Mouse (Mus musculus) forelimb bud, embryonic 11.5 days (tissue): ENCODE results near the gene H2-T24.

Experiments
- DNase-seq: peaks from one replicate; pipeline ENCODE4 v3.0.0-alpha.2; 2012; ENCODE audit warnings: low read depth, low spot score

H2-T24 gene

GRCm38 (mm10) chr17:35981776-35982175 lies 38.6 kb downstream of the H2-T24 start:
- no peak for DNase-seq

GRCm38 (mm10) chr17:35980363-35980754 lies 40.0 kb downstream of the H2-T24 start:
- DNase-seq: peak; percentile 10

DNA sequence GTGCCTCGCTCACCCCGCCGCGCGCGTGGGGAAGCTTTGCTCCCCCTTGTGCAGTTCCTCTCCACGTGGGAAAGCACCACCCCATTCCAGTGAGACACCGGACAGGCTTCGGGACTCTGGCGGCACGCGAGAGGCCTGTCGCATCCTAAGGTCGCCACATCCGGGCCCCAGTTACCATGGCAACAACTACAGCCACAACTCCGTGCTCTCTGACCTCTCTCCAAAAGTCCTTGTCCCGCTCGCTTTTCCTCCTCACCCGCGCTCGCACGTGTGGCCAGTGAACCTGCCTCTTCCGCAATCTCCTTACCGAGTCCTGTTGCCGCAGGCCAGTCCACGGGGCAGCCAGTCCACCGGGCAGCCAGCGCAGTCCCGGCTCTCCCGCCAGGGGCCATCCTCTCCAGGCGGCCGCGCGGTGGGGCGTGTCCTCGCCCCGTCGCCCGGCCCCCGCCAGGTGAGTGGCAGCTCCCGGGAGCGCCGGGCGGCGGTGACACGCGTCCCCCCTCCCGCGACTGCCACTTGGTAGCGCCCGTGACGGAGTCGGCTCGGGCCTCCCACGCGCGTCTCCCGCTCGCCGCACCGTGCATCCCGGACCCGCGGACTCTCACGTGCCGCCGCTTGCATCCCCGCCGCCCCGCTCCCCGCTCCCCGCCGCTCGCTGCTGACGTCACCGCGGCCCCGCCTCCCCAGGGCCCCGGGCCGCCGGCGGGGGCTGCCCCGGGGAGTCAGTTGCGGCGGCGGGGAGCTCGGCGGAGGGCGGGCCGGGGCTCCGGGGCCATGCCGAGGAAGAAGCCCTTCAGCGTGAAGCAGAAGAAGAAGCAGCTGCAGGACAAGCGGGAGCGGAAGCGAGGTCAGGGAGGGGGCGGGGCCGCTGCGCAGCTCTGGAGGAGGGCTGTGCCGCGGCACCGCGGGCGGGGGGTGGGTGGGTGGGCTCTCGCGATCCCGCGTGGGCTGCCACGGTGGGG lies 40.7 kb downstream of the H2-T24 start, which contains the start of the genes Gnl1 and Prr3:
Gnl1 (plus strand) TSS at position 451 of the 962 bp plus-strand sequence.
Prr3 (minus strand) TSS at position 836 of the 962 bp plus-strand sequence.
- DNase-seq: peak; percentile 90

DNA sequence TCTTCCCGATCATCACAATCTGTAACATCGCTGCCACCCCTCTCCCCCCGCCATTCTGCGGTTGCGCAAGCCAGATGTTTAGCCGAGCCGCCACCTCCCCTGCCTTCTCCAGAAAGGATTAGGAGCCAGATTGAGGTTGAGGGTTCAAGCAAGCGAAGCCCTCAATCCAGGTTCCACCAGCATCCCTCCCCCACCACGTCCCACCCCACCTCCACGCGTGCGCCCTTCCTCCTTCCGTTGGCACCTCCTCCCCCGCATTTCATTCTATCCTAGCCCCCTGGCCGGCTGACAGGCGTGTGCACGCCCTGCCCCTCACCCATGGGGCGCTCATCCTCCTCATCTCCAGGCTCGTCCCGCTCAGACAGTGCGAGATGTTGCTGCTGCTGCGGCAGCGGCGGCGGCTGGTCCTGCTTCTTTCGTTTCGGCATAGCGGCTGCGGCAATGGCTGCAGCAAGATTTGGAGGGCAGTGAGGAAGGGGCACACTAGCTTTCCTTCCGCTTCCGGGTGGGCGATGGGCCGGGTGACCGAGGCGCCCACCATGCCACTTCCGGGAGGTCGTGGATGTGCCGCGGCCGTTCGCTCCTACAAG lies 41.5 kb downstream of the H2-T24 start:
- peak; percentile 84 for DNase-seq

GRCm38 (mm10) chr17:35972131-35972530 lies 48.2 kb downstream of the H2-T24 start:
- DNase-seq: no peak

DNA sequence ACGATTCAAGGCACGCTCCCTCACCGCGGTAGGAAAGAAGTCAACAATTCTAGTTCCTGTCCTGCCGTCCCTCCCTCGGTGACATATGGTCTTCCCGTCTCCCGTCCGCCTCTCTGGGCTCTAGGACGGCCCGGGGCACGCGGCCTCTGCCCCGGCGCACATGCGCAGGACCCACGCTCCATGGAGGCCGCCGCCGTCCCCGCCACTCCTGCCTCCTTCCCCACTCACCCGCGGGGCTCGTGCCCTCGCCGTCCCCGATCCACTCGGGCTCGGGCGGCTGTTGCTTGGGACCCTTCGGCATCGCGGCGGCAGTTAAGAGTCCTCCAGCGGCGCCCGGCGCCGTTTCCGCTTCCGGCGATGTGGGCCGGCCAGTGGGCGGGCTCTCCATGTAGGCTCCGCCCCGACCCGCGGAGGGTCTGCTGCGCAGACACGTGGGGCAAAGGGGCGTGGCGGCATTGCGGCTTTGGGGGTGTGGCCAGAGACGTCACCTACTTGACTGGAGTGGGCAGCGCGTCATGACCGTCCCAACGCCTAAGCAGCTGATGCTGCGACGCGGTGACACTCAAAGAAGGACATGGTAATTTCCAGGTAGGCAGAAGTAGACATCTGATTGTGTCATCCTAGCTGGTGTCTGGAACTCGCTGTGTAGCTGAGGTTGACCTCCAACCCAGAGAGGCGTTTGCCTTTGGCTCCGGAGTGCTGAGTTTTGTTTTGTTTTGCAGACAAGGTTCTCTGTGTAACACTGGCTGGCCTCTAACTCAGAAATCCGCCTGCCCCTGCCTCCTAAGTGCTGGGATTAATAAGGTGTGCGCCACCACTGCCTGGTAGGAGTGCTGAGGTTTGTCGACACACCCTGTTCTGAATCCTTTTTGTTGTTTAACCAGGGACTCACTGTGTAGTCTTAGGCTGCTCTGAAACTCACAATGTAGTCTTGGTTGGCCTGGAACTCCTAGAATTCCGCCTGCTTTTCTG lies 50.7 kb downstream of the H2-T24 start, which contains the start of gene Abcf1:
Abcf1 (minus strand) TSS at position 344 of the 972 bp plus-strand sequence.
- peak; percentile 96 for DNase-seq

- DNase-seq: no peak
Observed at GRCm38 (mm10) chr17:35967621-35968020, 52.7 kb downstream of the H2-T24 start.

DNA sequence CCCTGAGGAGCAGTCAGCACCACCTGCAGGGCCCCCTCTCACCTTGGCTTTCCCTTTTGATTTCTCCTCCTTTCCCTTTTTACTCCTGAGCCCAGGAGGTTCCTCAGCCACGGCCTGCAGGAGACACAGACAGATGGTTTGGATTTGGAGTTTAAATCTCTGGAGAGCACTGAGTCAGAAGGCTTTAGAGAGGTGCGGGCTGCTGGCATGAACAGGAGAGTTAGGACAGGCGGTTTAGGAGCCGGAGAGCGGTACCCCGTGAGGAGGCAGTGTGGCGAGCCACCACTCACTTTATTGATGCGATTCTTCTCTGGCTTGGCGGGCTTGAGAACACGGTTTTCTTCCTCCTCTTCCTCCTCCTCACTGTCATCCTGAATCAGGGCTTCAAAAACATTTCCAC lies 57.1 kb downstream of the H2-T24 start:
- no peak for DNase-seq

GRCm38 (mm10) chr17:35958533-35959223 lies 61.7 kb downstream of the H2-T24 start:
- no peak for DNase-seq
